Mouse (Mus musculus) gastrocnemius, adult 8-10 months (tissue): ENCODE results near the gene Fam129c. TPM values are rescaled to one million over a fixed set of nuclear protein-coding genes. Genes with fewer than 3 reads are reported as not detected.
A peak's percentile ranks its signal among the peaks of the same experiment; 100 is the strongest.

Experiments
- DNase-seq, 2 experiments: peaks; one replicate each; pipeline ENCODE4 v3.0.0; 2022; ENCODE audit warnings: low spot score in 2 of 2
- total RNA-seq, 4 experiments: library from RNA; stranded (reverse); gene quantifications; 2 replicates each; pipeline ENCODE4 v1.2.4; 2022

The Fam129c gene
- total RNA-seq, 4 experiments from 2014 or later = 0.27 to 0.63 (median 0.40) TPM

DNA sequence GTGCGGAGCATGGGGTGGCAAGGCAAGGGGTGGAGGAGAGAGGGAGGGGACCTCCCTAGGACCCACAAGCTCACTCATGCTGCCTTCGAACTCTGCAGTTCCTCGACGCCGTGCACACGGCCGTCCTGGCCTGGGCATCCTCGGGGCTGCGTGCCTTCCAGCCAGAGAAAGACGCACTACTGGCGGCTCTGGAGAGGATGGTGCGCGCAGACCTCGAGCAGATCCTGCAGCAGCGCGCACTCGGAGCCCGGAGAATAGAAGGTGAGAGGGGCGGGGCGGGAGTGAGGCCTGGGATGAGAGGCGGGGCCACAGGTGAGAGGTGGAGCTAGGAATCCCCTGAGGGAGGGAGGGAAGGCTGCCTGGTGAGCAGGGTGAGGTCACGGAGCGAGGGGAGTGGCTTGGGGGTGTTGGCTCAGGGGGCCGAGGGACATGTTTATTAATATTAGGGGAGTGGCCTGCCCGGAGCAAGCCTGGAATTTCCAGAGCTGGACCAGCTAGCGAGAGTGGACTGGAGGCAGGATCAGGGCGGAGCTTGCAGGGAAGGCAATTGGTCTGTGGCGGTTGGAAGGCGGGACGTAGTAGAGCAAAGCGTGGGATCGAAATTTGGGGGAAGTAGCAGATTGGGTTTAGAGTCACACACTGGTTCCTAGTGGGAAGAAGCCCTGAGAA lies 5.4 kb downstream of the Fam129c start:
- DNase-seq = peak; percentile 54 to 74

DNA sequence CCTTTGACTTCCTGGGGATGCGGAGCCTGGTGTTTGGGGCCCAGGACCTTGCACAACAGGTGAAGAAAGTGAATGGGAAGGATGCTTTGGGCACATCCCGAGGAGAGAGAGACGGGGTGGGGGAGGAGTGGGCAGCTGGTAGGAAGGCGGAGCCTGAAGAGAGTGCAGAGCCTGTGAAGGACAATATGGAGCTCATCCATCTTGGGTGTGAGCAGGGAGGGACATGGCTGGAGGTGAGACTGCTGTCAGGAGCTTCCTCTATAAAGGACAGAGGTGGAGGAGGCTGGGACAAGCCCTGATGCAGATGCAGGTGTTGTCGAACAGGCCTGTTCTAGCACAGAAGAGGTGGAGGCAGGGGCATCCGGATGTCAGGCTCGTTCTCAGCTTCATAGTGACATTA lies 6.6 kb downstream of the Fam129c start:
- DNase-seq = no peak

DNA sequence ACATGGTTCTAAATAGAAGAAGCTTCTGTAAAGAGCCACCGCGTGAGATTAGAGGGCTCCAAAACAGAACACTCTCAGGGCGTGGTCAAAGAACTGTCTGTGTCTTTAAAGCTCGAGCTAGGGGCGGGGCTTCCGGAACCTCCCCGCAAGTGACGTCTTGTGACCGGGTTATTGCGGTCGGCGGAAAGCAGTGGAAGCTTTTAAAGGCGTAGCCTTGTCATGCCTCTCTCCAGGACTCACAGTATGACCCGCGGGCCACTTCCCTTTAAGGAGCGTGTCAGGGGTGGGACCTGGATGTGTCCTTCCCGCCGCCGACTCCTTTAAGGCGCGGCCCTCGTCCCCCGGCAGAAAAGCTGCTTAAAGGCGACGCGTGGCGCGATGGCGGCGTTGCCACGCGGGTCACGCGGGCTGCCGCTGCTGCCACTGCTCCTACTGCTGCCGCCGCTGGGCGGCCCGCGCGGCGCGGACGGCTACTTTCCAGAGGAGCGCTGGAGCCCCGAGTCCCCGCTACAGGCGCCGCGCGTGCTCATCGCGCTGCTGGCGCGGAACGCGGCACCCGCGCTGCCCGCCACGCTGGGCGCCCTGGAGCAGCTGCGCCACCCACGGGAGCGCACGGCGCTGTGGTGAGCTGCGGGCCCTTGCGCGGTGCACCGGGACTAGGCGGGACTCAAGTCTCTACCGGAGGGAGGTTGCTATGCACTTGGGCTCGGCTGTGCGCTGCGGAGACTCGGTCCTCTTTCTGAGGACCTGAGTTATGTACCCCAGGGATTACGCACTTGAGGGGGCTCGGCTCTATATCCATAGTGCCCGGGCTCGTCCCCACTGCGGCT lies 13.6 kb downstream of the Fam129c start, which contains the start of gene Colgalt1:
TSS of gene Colgalt1 (plus strand) at position 177 of the 830 bp plus-strand sequence.
- peak; percentile 98 to 99 for DNase-seq

DNA sequence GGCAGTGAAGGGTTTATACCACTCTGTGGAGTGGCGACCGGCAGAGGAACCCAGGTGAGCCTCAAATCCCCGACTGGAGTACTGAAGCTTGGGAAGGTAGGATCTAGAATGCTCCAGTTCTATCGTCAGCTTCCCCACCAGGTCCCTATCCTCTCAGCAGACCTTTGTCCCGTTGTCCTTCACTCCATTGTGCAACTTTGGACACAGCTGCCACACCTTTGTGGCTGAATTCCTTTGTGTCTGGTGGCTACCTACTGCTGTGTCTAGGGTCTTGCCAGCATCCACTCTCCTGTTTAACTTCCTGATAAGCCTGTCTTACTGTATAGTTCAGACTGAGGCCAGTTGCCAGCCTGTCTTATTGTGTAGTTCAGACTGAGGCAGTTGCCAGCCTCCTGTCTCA lies 14.7 kb downstream of the Fam129c start:
- DNase-seq = no peak

DNA sequence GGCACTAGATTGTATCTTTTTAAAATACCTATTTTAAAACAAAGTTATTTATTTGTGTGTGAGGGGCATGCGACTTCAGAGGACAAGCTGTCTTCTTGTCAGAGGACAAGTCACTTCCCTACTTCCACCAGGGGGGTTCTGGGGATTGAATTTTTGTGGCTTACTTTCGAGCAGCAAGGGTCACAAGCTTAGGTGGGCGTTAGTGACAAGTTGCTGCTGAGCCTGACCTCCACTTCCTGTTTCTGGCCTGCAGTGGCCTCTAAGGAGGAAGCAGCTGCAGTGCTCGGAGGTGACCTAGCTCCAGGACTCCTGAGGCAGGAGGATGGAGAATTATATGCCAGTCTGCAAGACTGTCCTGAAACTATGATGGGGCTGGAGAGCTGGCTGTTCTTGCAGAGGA lies 16.0 kb downstream of the Fam129c start:
- DNase-seq = no peak

DNA sequence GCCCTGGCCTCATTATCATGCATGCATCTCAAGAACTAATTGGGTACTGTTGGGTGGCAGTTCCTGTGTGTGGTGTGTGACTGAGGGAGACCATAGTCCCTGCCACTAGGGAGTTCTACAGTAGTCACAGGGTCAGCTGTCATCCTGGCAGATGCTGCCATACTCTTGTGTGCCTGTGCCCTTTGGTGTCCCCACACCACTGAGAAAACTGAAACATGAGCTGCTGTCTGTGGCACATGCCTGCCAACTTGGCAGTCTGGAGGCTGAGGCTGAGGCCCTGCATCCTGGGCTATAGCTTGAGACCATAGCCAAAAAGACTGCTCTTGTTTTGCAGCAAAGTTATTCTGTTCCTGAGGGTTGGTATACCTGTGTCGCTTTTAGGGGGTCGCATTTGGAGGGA lies 22.3 kb downstream of the Fam129c start:
- peak; percentile 59 to 80 for DNase-seq

DNA sequence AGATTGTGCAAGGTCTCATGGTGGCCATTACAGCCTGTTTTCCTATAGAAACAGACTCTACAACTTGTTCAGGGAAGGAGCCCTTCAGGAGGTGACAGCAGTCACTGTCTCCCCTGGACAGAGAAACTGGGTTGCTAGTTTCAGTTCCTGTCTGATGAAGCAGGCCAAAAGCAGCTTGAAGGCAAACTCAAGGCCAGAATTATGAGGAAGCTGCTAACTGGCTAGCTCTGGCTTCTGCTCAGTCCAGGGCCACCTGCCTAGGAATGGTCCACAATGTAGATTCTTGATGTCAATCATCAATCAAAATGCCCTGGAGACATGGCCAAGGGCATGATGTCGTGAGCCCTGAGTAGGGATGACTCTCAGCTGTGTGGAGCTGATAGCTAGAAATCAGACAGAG lies 27.6 kb downstream of the Fam129c start:
- DNase-seq = no peak

DNA sequence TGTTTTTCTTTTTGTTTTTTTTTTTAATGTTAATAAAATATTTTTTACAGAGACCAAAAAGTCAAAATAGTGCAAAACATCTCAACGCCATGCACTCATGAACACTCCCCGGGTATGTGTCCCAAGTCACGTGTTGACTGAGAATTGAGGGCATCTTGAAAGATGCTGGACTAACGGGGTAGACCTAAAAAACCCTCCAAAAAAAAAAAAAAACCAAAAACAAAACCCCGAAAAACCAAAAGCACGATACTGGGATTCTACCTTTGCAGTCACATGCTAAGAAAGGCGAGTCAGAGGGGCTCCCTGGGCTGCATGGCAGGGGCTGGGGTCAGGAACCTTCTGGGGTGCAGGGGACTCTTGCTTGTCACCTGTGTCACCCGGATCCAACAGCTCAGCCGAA lies 29.3 kb downstream of the Fam129c start:
- DNase-seq = no peak

DNA sequence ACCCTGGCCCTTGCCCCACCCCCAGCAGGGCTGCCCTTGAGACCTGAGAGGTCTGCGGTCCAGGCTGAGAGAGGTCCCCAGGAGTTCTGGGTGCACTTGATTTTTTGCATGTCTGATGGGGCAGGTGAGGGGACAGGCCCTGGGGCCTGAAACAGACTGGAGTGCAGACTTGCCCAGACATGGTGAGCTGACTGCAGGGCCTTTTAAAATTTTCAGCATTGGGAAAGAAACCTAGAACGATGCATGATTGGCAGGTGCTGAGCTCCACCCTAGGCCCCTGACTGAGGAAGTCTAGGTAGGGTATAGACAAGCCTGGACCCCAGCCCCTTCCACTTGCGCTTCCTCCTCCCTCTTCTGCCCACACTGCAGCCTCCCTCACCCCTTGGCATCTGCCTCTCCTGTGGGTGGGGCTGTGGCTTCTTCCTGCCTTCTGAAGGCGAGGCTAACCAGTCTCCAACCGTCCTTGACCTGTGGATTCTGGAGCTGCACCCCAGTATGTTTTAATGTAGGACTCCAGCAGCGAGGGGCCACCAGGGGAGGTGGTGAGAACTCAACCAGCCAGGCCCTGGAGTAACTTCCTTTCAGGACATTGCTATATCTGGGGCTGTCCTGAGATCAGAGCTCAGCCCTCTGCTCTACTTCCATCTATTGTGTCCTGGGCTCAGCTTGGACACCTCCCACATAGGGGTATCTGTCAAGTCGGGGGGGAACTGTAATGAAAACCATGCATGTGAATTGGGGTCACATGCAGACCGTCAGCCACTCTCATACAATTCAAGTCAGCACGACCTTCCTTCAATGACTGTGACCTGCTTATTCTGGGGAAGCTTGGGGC lies 30.0 kb downstream of the Fam129c start:
- DNase-seq = no peak

DNA sequence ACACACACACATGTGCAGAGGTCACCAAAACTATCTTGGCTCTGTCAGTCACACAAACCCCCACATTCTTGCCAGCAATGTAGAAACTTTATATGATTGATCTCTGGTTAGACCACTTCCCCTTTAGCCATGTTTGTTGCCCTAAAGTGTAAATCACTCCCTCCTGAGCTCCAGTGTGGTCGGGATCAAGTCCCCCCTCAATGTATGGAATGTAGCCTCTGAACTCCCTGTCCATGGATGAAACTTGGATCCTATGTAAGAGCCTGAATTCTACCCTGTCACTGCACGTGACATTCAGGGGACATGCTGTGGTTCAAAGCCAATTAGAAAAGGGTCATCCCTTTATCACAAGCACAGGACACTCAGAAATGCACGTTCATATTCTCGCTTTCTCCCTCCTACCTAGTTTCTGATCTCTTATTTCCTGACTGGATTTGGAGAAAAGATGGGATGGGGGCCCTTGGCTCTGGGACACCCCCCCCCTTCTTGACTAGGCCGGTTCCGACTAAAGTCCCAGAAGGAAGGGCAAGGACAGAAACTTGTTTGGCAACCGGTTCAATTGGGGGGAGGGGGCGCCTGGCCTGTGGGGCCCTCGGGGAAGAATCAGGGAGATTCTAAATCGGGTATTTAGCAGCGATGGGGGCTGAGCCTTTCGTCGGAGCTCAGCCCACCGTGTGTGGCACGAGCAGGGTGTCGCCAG lies 31.1 kb downstream of the Fam129c start:
- no peak for DNase-seq

DNA sequence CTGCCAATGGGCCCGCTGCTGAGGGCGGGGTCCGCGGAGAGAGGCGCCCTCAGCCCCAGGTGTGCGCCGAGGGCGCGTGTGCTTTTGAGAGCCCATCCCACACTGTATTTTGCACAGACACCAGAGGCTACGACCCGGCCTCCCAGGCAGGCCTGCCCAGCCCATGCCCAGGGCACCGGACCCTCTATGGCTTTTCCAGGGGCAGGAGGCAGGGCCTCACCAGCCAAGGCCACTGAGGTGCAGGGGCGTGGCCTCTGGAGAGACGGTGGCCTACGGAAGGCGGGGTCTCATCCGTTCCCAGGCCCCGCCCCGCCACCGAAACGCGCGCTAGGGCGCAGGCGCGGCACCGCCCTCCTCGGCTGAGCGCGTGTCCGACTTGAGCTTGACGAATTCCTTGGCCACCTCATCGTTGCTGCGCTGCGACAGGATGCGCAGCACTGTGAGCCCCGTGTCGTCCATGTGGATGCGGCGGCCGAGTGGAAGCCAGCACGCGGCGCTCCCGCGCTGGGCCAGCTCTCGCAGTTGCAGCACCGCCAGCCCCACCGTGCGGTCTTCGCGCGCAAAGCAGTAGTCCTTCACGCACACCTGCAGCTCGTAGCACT lies 31.7 kb downstream of the Fam129c start:
- DNase-seq = peak; percentile 94

DNA sequence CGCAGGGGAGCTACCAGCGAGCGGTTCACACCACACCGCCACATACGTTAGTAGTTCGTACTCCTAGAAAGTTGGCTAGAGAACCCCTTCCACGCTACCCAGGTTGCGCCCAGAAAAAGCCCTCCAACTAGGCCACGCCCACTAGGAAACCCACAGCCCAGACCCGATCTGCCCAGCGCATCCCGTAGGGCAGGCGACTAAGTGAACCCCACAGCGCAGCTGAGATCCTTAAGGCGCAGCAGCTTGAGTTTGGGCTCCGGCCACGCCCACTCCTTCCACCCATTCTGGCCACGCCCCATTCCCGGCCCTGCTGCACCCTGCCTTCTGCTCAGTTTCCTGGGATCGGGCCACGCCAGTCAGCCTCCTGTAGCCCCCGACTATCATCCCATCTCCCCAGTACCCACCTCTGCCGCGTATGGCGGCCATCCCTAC lies 32.3 kb downstream of the Fam129c start:
- peak; percentile 36 to 39 for DNase-seq

DNA sequence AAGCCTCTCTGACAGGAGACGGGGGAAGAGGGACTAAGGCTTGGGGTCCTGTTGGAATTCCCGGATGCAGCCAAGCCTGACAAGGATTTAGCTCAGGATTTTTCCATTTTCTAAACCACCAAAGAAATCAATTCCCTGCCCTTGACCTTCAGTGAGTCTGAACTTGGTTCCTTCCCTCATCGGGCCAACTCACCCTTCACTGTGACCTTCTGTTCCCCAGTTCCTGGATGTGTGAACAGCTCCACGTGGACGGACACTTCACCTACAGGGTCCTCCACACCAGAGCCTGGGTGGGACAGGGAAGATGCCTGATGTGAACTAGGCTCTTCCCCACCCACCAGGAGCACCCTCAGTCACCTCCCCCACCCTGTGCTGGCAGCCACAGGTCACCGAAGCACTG lies 33.3 kb downstream of the Fam129c start:
- DNase-seq = no peak

DNA sequence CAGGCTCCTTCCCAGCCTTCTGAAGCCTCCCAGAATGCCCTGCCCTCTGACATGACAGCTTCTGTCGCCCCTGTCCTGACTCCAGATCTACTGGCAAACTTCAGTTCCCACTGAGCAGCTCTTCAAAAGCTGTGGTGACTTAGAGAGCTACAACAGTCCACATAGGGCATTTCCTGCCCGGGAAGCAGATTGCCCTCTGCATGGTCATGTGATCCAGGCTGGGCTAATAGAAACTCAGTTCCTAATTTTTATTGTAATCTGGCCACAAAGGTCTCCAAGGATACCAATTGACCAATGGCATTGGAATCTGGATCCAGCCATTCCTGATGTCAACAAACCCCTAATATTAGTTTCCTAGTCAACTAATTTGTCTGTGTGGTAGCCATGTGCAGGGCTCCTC lies 34.4 kb downstream of the Fam129c start:
- DNase-seq = no peak

DNA sequence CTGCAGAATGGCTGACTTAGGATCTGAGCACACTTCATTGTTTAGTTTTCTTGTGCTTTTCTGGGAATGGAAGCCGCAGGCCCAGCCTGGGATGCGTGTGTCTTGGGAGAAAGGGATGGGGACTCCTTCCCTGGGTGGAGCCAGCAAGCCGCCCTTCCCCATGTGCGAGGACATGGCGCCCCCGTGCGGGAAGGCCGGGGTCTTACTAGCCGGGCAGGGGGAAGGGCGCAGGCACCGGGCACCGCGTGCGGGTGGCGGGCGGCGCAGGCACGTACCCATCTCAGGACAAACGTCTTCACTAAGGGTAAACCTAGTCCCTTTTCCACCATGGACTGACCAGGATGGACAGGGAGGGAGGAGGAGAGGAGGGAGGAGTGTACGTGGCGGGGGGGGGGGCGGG lies 35.7 kb downstream of the Fam129c start:
- DNase-seq = peak; percentile 46 to 61

DNA sequence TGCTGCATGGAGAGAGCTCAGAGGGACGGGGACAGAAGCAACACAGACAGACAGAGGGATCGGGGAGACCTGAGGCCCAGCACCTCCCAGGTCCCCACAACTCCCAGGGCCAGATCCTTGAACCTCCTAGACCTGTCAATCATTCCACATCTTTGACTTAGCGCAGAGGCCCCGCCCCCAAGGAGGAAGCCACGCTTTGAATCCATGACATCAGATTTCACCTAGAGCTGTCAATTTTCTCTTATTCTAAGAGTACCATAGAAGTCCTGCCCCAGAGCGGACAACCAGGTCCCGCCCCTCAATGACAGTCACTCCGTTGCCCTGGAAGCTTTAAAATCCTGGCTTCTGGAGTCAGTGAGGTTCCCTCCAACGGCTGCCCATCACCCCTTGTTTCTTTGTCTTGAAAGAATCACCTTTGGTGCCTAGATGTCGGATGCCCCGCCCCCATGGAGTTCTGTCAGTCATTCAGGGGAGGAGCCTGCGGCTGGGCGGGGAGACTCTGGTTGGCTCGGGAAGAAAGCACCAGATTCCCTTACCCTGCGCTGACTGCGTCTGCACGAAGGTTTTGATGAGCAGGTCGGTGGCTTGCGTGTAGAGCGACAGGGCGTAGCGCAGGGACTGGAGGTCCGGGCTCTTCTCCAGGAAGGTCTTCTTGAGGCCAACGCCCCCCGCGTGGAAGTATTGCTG lies 36.7 kb downstream of the Fam129c start:
- peak; percentile 27 to 35 for DNase-seq

DNA sequence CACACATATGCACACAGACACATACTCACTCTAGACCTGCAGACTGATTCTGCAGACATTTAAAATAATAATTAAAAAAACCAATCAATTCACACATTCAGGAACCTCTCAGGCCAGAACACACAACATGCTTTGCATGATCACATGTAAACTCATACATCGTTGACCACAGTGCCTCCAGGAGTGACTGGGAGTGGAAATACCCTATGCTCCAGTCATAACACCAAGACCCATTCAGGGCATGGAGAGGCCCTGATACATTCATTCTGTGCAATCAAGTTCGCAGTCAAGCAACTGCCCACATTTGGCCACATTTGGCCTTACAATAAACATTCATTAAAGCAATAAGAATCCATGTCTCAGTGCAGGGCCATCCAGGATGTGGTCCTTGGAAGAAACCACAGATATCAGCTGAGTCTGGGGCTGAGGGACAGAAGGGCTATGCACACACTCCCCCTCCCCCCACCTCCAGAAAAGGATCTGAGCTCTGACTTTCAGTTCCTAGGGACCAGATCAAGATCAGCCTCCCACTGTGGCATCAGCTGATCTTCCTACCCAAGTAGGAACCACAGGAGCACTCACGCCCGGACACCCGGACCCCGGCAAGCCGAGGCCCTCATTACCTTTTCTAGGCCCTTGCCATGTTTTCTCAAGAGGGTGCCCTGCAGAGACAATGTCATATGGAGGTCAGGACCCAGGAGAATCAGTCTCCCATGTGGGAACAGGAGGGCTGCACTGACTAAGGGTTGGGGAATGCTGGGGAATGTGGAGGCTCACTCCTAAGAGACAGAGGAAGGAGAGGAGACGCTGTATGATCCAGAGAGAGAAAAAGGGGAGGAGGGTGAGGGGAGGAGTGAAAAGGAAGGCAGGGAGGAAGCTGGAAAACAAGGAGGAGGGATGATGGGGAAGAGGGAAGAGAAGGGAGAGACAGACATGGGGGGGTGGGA lies 40.0 kb downstream of the Fam129c start:
- no peak for DNase-seq

DNA sequence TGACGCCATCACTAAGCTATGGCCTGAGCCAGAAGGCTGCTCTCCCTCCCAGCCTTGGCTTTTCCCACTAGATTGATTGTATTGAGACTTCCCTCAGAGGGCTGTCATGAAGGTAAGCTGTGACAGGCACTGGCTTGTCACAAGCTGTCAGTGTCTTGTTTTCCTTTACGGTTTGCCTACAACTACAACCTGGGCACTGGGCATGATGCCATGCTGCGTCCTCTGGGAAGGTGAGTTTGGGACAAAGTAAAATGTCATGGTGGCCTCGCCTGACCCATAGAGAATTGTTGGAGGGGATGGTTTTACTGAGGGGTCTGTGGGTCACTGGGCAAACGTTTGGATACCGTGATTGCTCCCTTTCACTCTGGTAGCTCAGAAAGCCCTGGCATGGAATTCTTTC lies 40.9 kb downstream of the Fam129c start:
- no peak for DNase-seq

DNA sequence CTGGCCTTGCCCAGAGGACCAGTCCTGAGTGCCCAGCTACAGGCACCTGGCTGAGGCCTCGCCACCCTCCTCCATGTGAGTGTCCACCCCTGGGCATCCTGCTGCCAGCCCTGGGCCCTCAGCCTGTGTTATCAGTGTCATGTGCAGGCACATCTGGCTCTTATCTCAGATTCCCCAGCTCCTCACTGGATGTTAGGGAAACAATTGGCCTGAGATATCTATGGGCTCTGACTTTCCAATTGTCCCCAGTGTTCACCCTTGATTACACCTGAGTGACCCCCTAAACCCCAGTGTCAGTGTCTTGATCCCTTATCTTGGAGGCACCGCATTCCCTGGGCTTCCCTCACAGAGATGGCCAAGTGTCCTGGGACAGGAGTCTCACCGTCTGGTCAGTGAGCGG lies 41.9 kb downstream of the Fam129c start:
- DNase-seq = no peak
